Mouse (Mus musculus) testis, adult 2 months (tissue): Measurements from ENCODE around the gene Nt5c2.

Experiments
- CTCF ChIP-seq: fragments of 200-500 bp; IDR thresholded peaks from 2 replicates; pipeline ENCODE4 v1.5.1; 2012; ENCODE audit warnings: low read depth, mild to moderate bottlenecking, inconsistent platforms, low read length, moderate library complexity; ENCODE audit not compliant: control insufficient read depth, insufficient read depth, insufficient replicate concordance
- POLR2A ChIP-seq: fragments of 200-500 bp; IDR thresholded peaks from 2 replicates; pipeline ENCODE4 v1.6.1; 2012; ENCODE audit warnings: low read depth, mild to moderate bottlenecking, inconsistent platforms, low read length, moderate library complexity; ENCODE audit not compliant: control insufficient read depth

GRCm38 (mm10) chr19:46892856-46893255, 122.1 kb downstream of the Nt5c2 start:
- TF ChIP-seq POLR2A (no peak), CTCF (no peak)
